ENCODE assay signal across 15 mouse cellular contexts in the genomic region with DNA sequence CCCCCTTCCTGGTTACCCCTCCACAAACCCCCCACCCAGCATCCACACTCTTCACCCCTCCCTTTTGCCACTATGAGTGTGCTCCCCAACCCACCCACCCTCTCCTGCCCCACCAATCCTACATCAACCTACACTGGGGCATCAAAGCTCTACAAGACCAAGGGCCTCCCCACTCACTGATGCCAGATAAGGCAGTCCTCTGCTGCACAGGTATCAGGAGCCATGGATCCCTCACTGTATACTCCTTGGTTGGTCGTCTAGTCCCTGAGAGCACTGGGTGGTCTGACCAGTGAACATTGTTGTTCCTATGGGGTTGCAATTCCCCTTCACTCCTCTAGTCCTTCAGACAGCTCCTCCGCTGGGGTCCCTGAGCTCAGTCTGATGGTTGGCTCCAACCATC.
"Had no signal": no experiment of that assay in that cellular context is flagged by ENCODE, and none has a peak within 500 bp of the region (broad histone marks: within the 10 kb centered on the region; RNA-seq: fewer than 3 reads in every experiment).

No protein-coding gene starts in this region.

- H3K9me3 ChIP-seq: liver, embryonic 15.5 days; neural tube, embryonic 12.5 days; stomach, embryonic 15.5 days had no signal

- H3K4me3 ChIP-seq: liver, embryonic 15.5 days; megakaryocyte, embryonic 14.5 days; neural tube, embryonic 12.5 days; stomach, embryonic 15.5 days had no signal

- H3K27ac ChIP-seq: liver, embryonic 15.5 days; macrophage; neural tube, embryonic 12.5 days; stomach, embryonic 15.5 days; stomach, postnatal 0 days had no signal

- H3K4me1 ChIP-seq: liver, embryonic 15.5 days; megakaryocyte, embryonic 14.5 days; neural tube, embryonic 12.5 days; stomach, embryonic 15.5 days had no signal

- H3K9ac ChIP-seq: liver, embryonic 15.5 days; liver, postnatal 0 days; neural tube, embryonic 12.5 days; stomach, embryonic 15.5 days had no signal

- DNase-seq: liver, postnatal 0 days; lung, adult 2 months; lung, postnatal 10 days; midbrain, embryonic 14.5 days; right cerebral cortex, postnatal 14 days; thymus, adult 2 months; thymus, postnatal 25 days; thymus, postnatal 4 days had no signal

- H3K36me3 ChIP-seq: liver, embryonic 15.5 days; neural tube, embryonic 12.5 days; stomach, embryonic 15.5 days had no signal

- H3K27me3 ChIP-seq: liver, embryonic 15.5 days; megakaryocyte, embryonic 14.5 days; neural tube, embryonic 12.5 days; stomach, embryonic 15.5 days had no signal

- ATAC-seq: liver, postnatal 0 days had no signal

- H3K4me2 ChIP-seq: liver, embryonic 11.5 days; liver, embryonic 15.5 days; neural tube, embryonic 12.5 days; stomach, embryonic 15.5 days had no signal
